Mouse (Mus musculus) ovary, postnatal 14 days (tissue): Measurements from ENCODE around the gene Gm17026.
"Not testable (repeated sequence)": the region's sequence is repeated elsewhere in the genome, so short reads cannot be mapped to it uniquely, and the experiment has no call there.

Experiments used
- DNase-seq: peaks from one replicate; pipeline ENCODE4 v3.0.0; 2022; ENCODE audit warnings: low spot score

Gm17026 gene

GRCm38 (mm10) chr14:42259948-42260347 lies at the start of gene Gm17026:
TSS of gene Gm17026 (minus strand) at chr14:42260048.
- not testable (repeated sequence) for DNase-seq

- DNase-seq: not testable (repeated sequence)
Observed at GRCm38 (mm10) chr14:42297258-42297657, 37.4 kb upstream of the Gm17026 start, which contains the start of gene Gm9611. TSS of gene Gm9611 (minus strand) at chr14:42297358.

- DNase-seq: not testable (repeated sequence)
Observed at GRCm38 (mm10) chr14:42216766-42217537, 42.9 kb downstream of the Gm17026 start.
